Mouse (Mus musculus) WW6 (cell line): Measurements from ENCODE around the gene Ndufa13.
A peak's percentile ranks its signal among the peaks of the same experiment; 100 is the strongest.

ENCODE experiments used
- DNase-seq: peaks from one replicate; pipeline ENCODE4 v3.0.0-alpha.2; 2013; ENCODE audit warnings: low read depth, low spot score

Ndufa13 gene

GRCm38 (mm10) chr8:69907106-69907505, 4.7 kb upstream of the Ndufa13 start:
- no peak for DNase-seq

- no peak for DNase-seq
Observed at GRCm38 (mm10) chr8:69906260-69906659, 3.9 kb upstream of the Ndufa13 start.

GRCm38 (mm10) chr8:69904096-69904495, 1.7 kb upstream of the Ndufa13 start:
- DNase-seq: no peak

GRCm38 (mm10) chr8:69903063-69903542, 745 bp upstream of the Ndufa13 start:
- peak; percentile 100 for DNase-seq

GRCm38 (mm10) chr8:69901484-69902162, 735 bp downstream of the Ndufa13 start:
- DNase-seq: peak; percentile 99

GRCm38 (mm10) chr8:69900895-69901451, 1.4 kb downstream of the Ndufa13 start:
- DNase-seq: no peak

- no peak for DNase-seq
Observed at GRCm38 (mm10) chr8:69899876-69900275, 2.5 kb downstream of the Ndufa13 start.

GRCm38 (mm10) chr8:69897857-69898256, 4.5 kb downstream of the Ndufa13 start:
- DNase-seq: no peak

- DNase-seq: no peak
Observed at GRCm38 (mm10) chr8:69895772-69896451, 6.4 kb downstream of the Ndufa13 start.

- DNase-seq: no peak
Observed at GRCm38 (mm10) chr8:69894836-69895332, 7.5 kb downstream of the Ndufa13 start.

- no peak for DNase-seq
Observed at GRCm38 (mm10) chr8:69893863-69894262, 8.5 kb downstream of the Ndufa13 start.

GRCm38 (mm10) chr8:69890813-69891241, 11.5 kb downstream of the Ndufa13 start:
- no peak for DNase-seq

GRCm38 (mm10) chr8:69888902-69889301, 13.5 kb downstream of the Ndufa13 start:
- DNase-seq: no peak

GRCm38 (mm10) chr8:69888244-69888866, 14.0 kb downstream of the Ndufa13 start:
- no peak for DNase-seq

- no peak for DNase-seq
Observed at GRCm38 (mm10) chr8:69887289-69888243, 14.8 kb downstream of the Ndufa13 start, which contains the start of gene Cilp2. Gene Cilp2, minus strand, starts transcription at chr8:69887687.

- no peak for DNase-seq
Observed at GRCm38 (mm10) chr8:69884141-69884540, 18.2 kb downstream of the Ndufa13 start.

GRCm38 (mm10) chr8:69882833-69883600, 19.3 kb downstream of the Ndufa13 start:
- DNase-seq: no peak

- no peak for DNase-seq
Observed at GRCm38 (mm10) chr8:69882021-69882756, 20.2 kb downstream of the Ndufa13 start.

GRCm38 (mm10) chr8:69881261-69881865, 21.0 kb downstream of the Ndufa13 start:
- no peak for DNase-seq
